Mouse (Mus musculus): ENCODE measurements at regions not wholly inside any gene's neighbourhood (a gene's known extent, or its start where the extent isn't known, plus 50 kb on each side); places are given as distances from the start of the nearest gene placed in this dataset.

- Histone ChIP-seq H3K79me2 (ENCODE audit: control insufficient read depth, insufficient read depth) (no peaks in the 10 kb centered on the region), H3K4me2 (ENCODE audit: low read depth) (no peak overlapping the region), H3K36me3 (ENCODE audit: control insufficient read depth, insufficient read depth) (no peaks in the 10 kb centered on the region), H3K4me3 (no peak overlapping the region), H3ac (ENCODE audit: control insufficient read depth, insufficient read length) (no peak overlapping the region), H3K27me3 (ENCODE audit: control insufficient read depth, insufficient read depth, insufficient read length) (no peaks in the 10 kb centered on the region)
- TF ChIP-seq USF1 (IDR thresholded peaks at IDR 0.05; ENCODE audit: low read depth) (no peak), MYOD1 (IDR thresholded peaks at IDR 0.05; ENCODE audit: control insufficient read depth in 1 of 3, insufficient read length in 2 of 3, low read depth in 2 of 3) (peak in 2 of 3 experiments; percentile 24 to 50)
Measured at GRCm38 (mm10) chr16:42608336-42608735, 267.3 kb upstream of the Zbtb20 start.

- Histone ChIP-seq H3K4me3 (no peak overlapping the region), H3K4me2 (ENCODE audit: low read depth) (no peak overlapping the region), H3K79me2 (ENCODE audit: control insufficient read depth, insufficient read depth) (no peaks in the 10 kb centered on the region), H3K36me3 (ENCODE audit: control insufficient read depth, insufficient read depth) (no peaks in the 10 kb centered on the region), H3ac (ENCODE audit: control insufficient read depth, insufficient read length) (no peak overlapping the region), H3K27me3 (ENCODE audit: control insufficient read depth, insufficient read depth, insufficient read length) (no peaks in the 10 kb centered on the region)
- TF ChIP-seq E2F4 (IDR thresholded peaks at IDR 0.05; ENCODE audit: insufficient read depth) (no peak), CEBPB (IDR thresholded peaks at IDR 0.05; ENCODE audit: insufficient read depth, poor library complexity, severe bottlenecking) (peak; percentile 62), MYOD1 (IDR thresholded peaks at IDR 0.05; ENCODE audit: control insufficient read depth in 1 of 3, insufficient read length in 2 of 3, low read depth in 2 of 3) (peak in 2 of 3 experiments; percentile 6 to 37), MYOG (IDR thresholded peaks at IDR 0.05; ENCODE audit: control insufficient read depth in 1 of 3, insufficient read depth in 1 of 3, insufficient read length in 2 of 3, low read depth in 2 of 3) (peak; percentile 12 to 73 (median 22))
Measured at GRCm38 (mm10) chr16:42592321-42592720, 251.9 kb upstream of the Gap43 start.

- Histone ChIP-seq H3K79me2 (ENCODE audit: control insufficient read depth, insufficient read depth) (no peaks in the 10 kb centered on the region), H3K27me3 (ENCODE audit: control insufficient read depth, insufficient read depth, insufficient read length) (no peaks in the 10 kb centered on the region), H3ac (ENCODE audit: control insufficient read depth, insufficient read length) (no peak overlapping the region), H3K36me3 (ENCODE audit: control insufficient read depth, insufficient read depth) (no peaks in the 10 kb centered on the region), H3K4me3 (no peak overlapping the region), H3K4me2 (ENCODE audit: low read depth) (no peak overlapping the region)
- TF ChIP-seq REST (IDR thresholded peaks at IDR 0.05; ENCODE audit: insufficient read depth, insufficient read length), result no peak
- TF ChIP-seq POLR2A (IDR thresholded peaks at IDR 0.05; ENCODE audit: insufficient read length, low read depth), result no peak
- TF ChIP-seq POLR2AphosphoS2 (IDR thresholded peaks at IDR 0.05; ENCODE audit: insufficient read length, low read depth), result no peak
- TF ChIP-seq CEBPB (IDR thresholded peaks at IDR 0.05; ENCODE audit: insufficient read depth, poor library complexity, severe bottlenecking), result no peak
- TF ChIP-seq MYOD1 (IDR thresholded peaks at IDR 0.05; ENCODE audit: control insufficient read depth in 1 of 3, insufficient read length in 2 of 3, low read depth in 2 of 3), result no peak
- TF ChIP-seq TCF3 (IDR thresholded peaks at IDR 0.05; ENCODE audit: insufficient read length, low read depth), result no peak
- TF ChIP-seq TCF12 (IDR thresholded peaks at IDR 0.05; ENCODE audit: insufficient read depth, poor library complexity, severe bottlenecking), result no peak
- no peak for TF ChIP-seq SRF (IDR thresholded peaks at IDR 0.05; ENCODE audit: control insufficient read depth, insufficient read length, low read depth)
- no peak for TF ChIP-seq USF1 (IDR thresholded peaks at IDR 0.05; ENCODE audit: low read depth)
- no peak for TF ChIP-seq MYOG (IDR thresholded peaks at IDR 0.05; ENCODE audit: control insufficient read depth in 1 of 3, insufficient read depth in 1 of 3, insufficient read length in 2 of 3, low read depth in 2 of 3)
- no peak for TF ChIP-seq E2F4 (IDR thresholded peaks at IDR 0.05; ENCODE audit: insufficient read depth)
Measured at GRCm38 (mm10) chr16:42591530-42591929, 251.1 kb upstream of the Gap43 start.

- TF ChIP-seq MYOD1 (IDR thresholded peaks at IDR 0.05; ENCODE audit: control insufficient read depth in 1 of 3, insufficient read length in 2 of 3, low read depth in 2 of 3), result no peak
- peak; percentile 16 for TF ChIP-seq USF1 (IDR thresholded peaks at IDR 0.05; ENCODE audit: low read depth)
- Histone ChIP-seq H3K36me3 (ENCODE audit: control insufficient read depth, insufficient read depth) (no peaks in the 10 kb centered on the region), H3K79me2 (ENCODE audit: control insufficient read depth, insufficient read depth) (no peaks in the 10 kb centered on the region), H3K27me3 (ENCODE audit: control insufficient read depth, insufficient read depth, insufficient read length) (no peaks in the 10 kb centered on the region), H3K4me2 (ENCODE audit: low read depth) (no peak overlapping the region), H3ac (ENCODE audit: control insufficient read depth, insufficient read length) (no peak overlapping the region), H3K4me3 (no peak overlapping the region)
Measured at GRCm38 (mm10) chr16:42586196-42586595, 245.7 kb upstream of the Gap43 start.

- H3K36me3 ChIP-seq (ENCODE audit: control insufficient read depth, insufficient read depth), result no peaks in the 10 kb centered on the region
- H3K4me3 ChIP-seq, result no peak overlapping the region
- no peaks in the 10 kb centered on the region for H3K79me2 ChIP-seq (ENCODE audit: control insufficient read depth, insufficient read depth)
- TF ChIP-seq MAX (IDR thresholded peaks at IDR 0.05; ENCODE audit: low read depth), result no peak
- no peak for TF ChIP-seq REST (IDR thresholded peaks at IDR 0.05; ENCODE audit: insufficient read depth, insufficient read length)
- TF ChIP-seq TCF12 (IDR thresholded peaks at IDR 0.05; ENCODE audit: insufficient read depth, poor library complexity, severe bottlenecking), result no peak
- TF ChIP-seq TCF3 (IDR thresholded peaks at IDR 0.05; ENCODE audit: insufficient read length, low read depth), result no peak
- no peak for TF ChIP-seq E2F4 (IDR thresholded peaks at IDR 0.05; ENCODE audit: insufficient read depth)
- no peak for TF ChIP-seq SRF (IDR thresholded peaks at IDR 0.05; ENCODE audit: control insufficient read depth, insufficient read length, low read depth)
- TF ChIP-seq CEBPB (IDR thresholded peaks at IDR 0.05; ENCODE audit: insufficient read depth, poor library complexity, severe bottlenecking), result no peak
- TF ChIP-seq USF1 (IDR thresholded peaks at IDR 0.05; ENCODE audit: low read depth), result no peak
- no peak for TF ChIP-seq POLR2AphosphoS2 (IDR thresholded peaks at IDR 0.05; ENCODE audit: insufficient read length, low read depth)
- no peak for TF ChIP-seq POLR2A (IDR thresholded peaks at IDR 0.05; ENCODE audit: insufficient read length, low read depth)
- H3K27me3 ChIP-seq (ENCODE audit: control insufficient read depth, insufficient read depth, insufficient read length), result no peaks in the 10 kb centered on the region
- H3K4me2 ChIP-seq (ENCODE audit: low read depth), result no peak overlapping the region
- H3ac ChIP-seq (ENCODE audit: control insufficient read depth, insufficient read length), result no peak overlapping the region
Measured at GRCm38 (mm10) chr16:42575517-42575946, 235.1 kb upstream of the Gap43 start.

GRCm38 (mm10) chr16:42574978-42575377 lies 234.5 kb upstream of the Gap43 start:
- H3K4me3 ChIP-seq, result no peak overlapping the region
- no peak for TF ChIP-seq SRF (IDR thresholded peaks at IDR 0.05; ENCODE audit: control insufficient read depth, insufficient read length, low read depth)
- TF ChIP-seq REST (IDR thresholded peaks at IDR 0.05; ENCODE audit: insufficient read depth, insufficient read length), result no peak
- no peak for TF ChIP-seq MYOD1 (IDR thresholded peaks at IDR 0.05; ENCODE audit: control insufficient read depth in 1 of 3, insufficient read length in 2 of 3, low read depth in 2 of 3)
- TF ChIP-seq TCF12 (IDR thresholded peaks at IDR 0.05; ENCODE audit: insufficient read depth, poor library complexity, severe bottlenecking), result no peak
- no peak for TF ChIP-seq MAX (IDR thresholded peaks at IDR 0.05; ENCODE audit: low read depth)
- TF ChIP-seq MYOG (IDR thresholded peaks at IDR 0.05; ENCODE audit: control insufficient read depth in 1 of 3, insufficient read depth in 1 of 3, insufficient read length in 2 of 3, low read depth in 2 of 3), result no peak
- TF ChIP-seq E2F4 (IDR thresholded peaks at IDR 0.05; ENCODE audit: insufficient read depth), result no peak
- TF ChIP-seq CEBPB (IDR thresholded peaks at IDR 0.05; ENCODE audit: insufficient read depth, poor library complexity, severe bottlenecking), result no peak
- TF ChIP-seq POLR2AphosphoS2 (IDR thresholded peaks at IDR 0.05; ENCODE audit: insufficient read length, low read depth), result no peak
- TF ChIP-seq USF1 (IDR thresholded peaks at IDR 0.05; ENCODE audit: low read depth), result no peak
- no peak for TF ChIP-seq TCF3 (IDR thresholded peaks at IDR 0.05; ENCODE audit: insufficient read length, low read depth)
- no peak for TF ChIP-seq POLR2A (IDR thresholded peaks at IDR 0.05; ENCODE audit: insufficient read length, low read depth)
- H3K79me2 ChIP-seq (ENCODE audit: control insufficient read depth, insufficient read depth), result no peaks in the 10 kb centered on the region

More at GRCm38 (mm10) chr16:42574978-42575377, 234.5 kb upstream of the Gap43 start:
- H3K36me3 ChIP-seq (ENCODE audit: control insufficient read depth, insufficient read depth), result no peaks in the 10 kb centered on the region
- H3K27me3 ChIP-seq (ENCODE audit: control insufficient read depth, insufficient read depth, insufficient read length), result no peaks in the 10 kb centered on the region
- no peak overlapping the region for H3K4me2 ChIP-seq (ENCODE audit: low read depth)
- no peak overlapping the region for H3ac ChIP-seq (ENCODE audit: control insufficient read depth, insufficient read length)

Data from myocyte (in vitro differentiated cells).